Comparison of ENCODE assay signal across 8 mouse cellular contexts in genomic region chr2:28374838-28375237, GRCm38 (mm10).
A peak's percentile ranks its signal among the peaks of the same experiment; 100 is the strongest.
DNase-seq lines count a peak whose midpoint lies in the region; ATAC-seq and TF ChIP-seq lines count a peak whose summit lies in the region.

No protein-coding gene starts in this region.

- H3K27ac ChIP-seq in embryonic facial prominence, embryonic 11.5 days (replicated peaks; ENCODE audit: low read depth, low read length), result no peak overlapping the region
- H3K27ac ChIP-seq in liver, adult 2 months (replicated peaks; ENCODE audit: insufficient read depth, low read depth, low read length), result no peak overlapping the region

- H3K9me3 ChIP-seq in embryonic facial prominence, embryonic 11.5 days (replicated peaks; ENCODE audit: control insufficient read depth, low read length), result no peaks in the 10 kb centered on the region

- no peaks in the 10 kb centered on the region for H3K36me3 ChIP-seq in embryonic facial prominence, embryonic 11.5 days (replicated peaks; ENCODE audit: control insufficient read depth, insufficient read depth, low read depth, low read length)
- no peaks in the 10 kb centered on the region for H3K36me3 ChIP-seq in liver, adult 2 months (ENCODE audit: control insufficient read depth, insufficient read depth, low read length)

- TF ChIP-seq POLR2A in liver, adult 2 months (IDR thresholded peaks at IDR 0.05; ENCODE audit: extremely low read depth, insufficient read depth, low read length), result no peak

- H3K4me1 ChIP-seq in embryonic facial prominence, embryonic 11.5 days (ENCODE audit: control insufficient read depth, insufficient read depth, low read length), result peaks cover 4% of the 10 kb centered on the region
- H3K4me1 ChIP-seq in liver, adult 2 months (ENCODE audit: control insufficient read depth, insufficient read depth, low read length), result no peaks in the 10 kb centered on the region

- 12% methylated on average over 3 of the region's 3 CpGs for WGBS in embryonic facial prominence, embryonic 11.5 days
- 15% methylated on average over 3 of the region's 3 CpGs for WGBS in liver, adult 2 months

- no peak overlapping the region for H3K9ac ChIP-seq in embryonic facial prominence, embryonic 11.5 days (replicated peaks; ENCODE audit: low read length)
- no peak overlapping the region for H3K9ac ChIP-seq in liver, adult 2 months (ENCODE audit: low read depth, low read length)

- no peaks in the 10 kb centered on the region for H3K27me3 ChIP-seq in embryonic facial prominence, embryonic 11.5 days (ENCODE audit: control insufficient read depth, insufficient read depth, low read length)
- H3K27me3 ChIP-seq in liver, adult 2 months (ENCODE audit: control insufficient read depth, insufficient read depth, low read length), result no peaks in the 10 kb centered on the region

- ATAC-seq in embryonic facial prominence, embryonic 11.5 days (replicated peaks; ENCODE audit: insufficient number of reproducible peaks, low FRiP score, low TSS enrichment, low read depth), result no peak
- ATAC-seq in activated CD4-positive, CD25-positive, alpha-beta regulatory T cell, adult 4 months, result no peak

- TF ChIP-seq CTCF in liver, adult 2 months (IDR thresholded peaks at IDR 0.05; ENCODE audit: low read depth, low read length), result peak; percentile 85

- H3K79me2 ChIP-seq in liver, adult 2 months (ENCODE audit: control insufficient read depth, insufficient read depth, low read length), result no peaks in the 10 kb centered on the region

- no peak overlapping the region for H3K4me2 ChIP-seq in embryonic facial prominence, embryonic 11.5 days (ENCODE audit: low read depth, low read length)

- no peak overlapping the region for H3K4me3 ChIP-seq in embryonic facial prominence, embryonic 11.5 days (ENCODE audit: low read depth, low read length)
- no peak overlapping the region for H3K4me3 ChIP-seq in liver, adult 2 months (ENCODE audit: insufficient read depth, low read depth, low read length)

- DNase-seq in right cerebral cortex, adult 18-20 months, result peak; percentile 61
- DNase-seq in right cerebral cortex, postnatal 36 days (ENCODE audit: low spot score in 2 of 2), result no peak
- DNase-seq in adrenal gland, postnatal 36 days, result peak; percentile 76 to 82
- peak; percentile 69 for DNase-seq in embryonic facial prominence, embryonic 11.5 days (ENCODE audit: low spot score)
- peak; percentile 64 for DNase-seq in kidney, adult 18-20 months
- peak; percentile 20 for DNase-seq in liver, adult 2 months (ENCODE audit: extremely low read depth, low read depth, low spot score)
- peak; percentile 48 for DNase-seq in ovary, postnatal 36 days (ENCODE audit: low spot score)

Comparison
In these comparisons a context has a peak if more than half of its experiments do, and no peak if none do; other contexts are left out.
1. DNase-seq: peak in right cerebral cortex, adult 18-20 months (single experiment), adrenal gland, postnatal 36 days (2 of 2), embryonic facial prominence, embryonic 11.5 days (single experiment), kidney, adult 18-20 months (single experiment), liver, adult 2 months (single experiment) and ovary, postnatal 36 days (single experiment); none in right cerebral cortex, postnatal 36 days (0 of 2).